Mouse (Mus musculus) kidney, adult 2 months (tissue): ENCODE results near the gene Nr2e3.

Source experiments
- CTCF ChIP-seq: fragments of 200-500 bp; conservative IDR thresholded peaks from 2 replicates; pipeline ENCODE4 v1.5.1; 2011; ENCODE audit warnings: low read depth, mild to moderate bottlenecking, control low read depth, low read length, moderate library complexity, mixed read lengths; ENCODE audit not compliant: insufficient read depth, insufficient read length
- POLR2A ChIP-seq: fragments of 200-500 bp; IDR thresholded peaks from one replicate; pipeline ENCODE4 v1.6.1; 2011; ENCODE audit warnings: low read depth, low read length, control low read depth

- TF ChIP-seq CTCF: no peak
- TF ChIP-seq POLR2A: no peak
These were observed 4.8 kb downstream of the Nr2e3 start for GRCm38 (mm10) chr9:59955692-59956091.
